In the genomic region with DNA sequence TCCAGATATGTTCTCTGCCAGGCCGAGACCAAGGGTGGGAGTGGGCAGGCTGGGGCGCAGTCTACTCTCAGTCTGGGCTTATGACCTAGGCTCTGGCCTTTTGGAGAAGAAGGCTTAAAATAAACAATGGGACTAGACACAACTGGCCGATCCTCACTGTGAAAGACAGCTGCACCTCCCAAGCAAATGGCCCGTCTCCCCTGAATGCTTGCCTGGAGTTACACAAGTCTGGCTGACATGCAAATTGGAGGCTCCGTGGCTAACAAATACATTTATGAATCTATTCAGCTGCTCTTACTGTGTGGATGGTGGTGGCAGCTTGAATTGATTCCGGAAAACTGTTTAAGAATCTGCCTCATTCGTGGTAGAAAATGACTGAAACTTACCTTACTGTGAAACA, we compare ENCODE assay signal across 18 mouse cellular contexts. TPM values are rescaled to one million over a fixed set of nuclear protein-coding genes. Genes with fewer than 3 reads are reported as not detected.
DNase-seq lines count a peak whose midpoint lies in the region; ATAC-seq and TF ChIP-seq lines count a peak whose summit lies in the region.
"Had no signal": no experiment of that assay in that cellular context is flagged by ENCODE, and none has a peak within 500 bp of the region (broad histone marks: within the 10 kb centered on the region; RNA-seq: fewer than 3 reads in every experiment).

No protein-coding gene starts in this region.

- peaks cover 3% of the 10 kb centered on the region; the same call in 1 of the 2 replicates for H3K27me3 ChIP-seq in hindbrain, embryonic 10.5 days (ENCODE audit: insufficient read depth, poor library complexity, severe bottlenecking)
- H3K27me3 ChIP-seq in hindbrain, postnatal 0 days (ENCODE audit: insufficient read depth, low read length), result no peaks in the 10 kb centered on the region
- H3K27me3 ChIP-seq in midbrain, embryonic 11.5 days (ENCODE audit: control insufficient read depth, insufficient read depth, low read length), result no peaks in the 10 kb centered on the region
- no peaks in the 10 kb centered on the region for H3K27me3 ChIP-seq in midbrain, embryonic 15.5 days (replicated peaks)
- H3K27me3 ChIP-seq in CH12.LX (replicated peaks), result no peaks in the 10 kb centered on the region
- H3K27me3 ChIP-seq in myocyte (ENCODE audit: control insufficient read depth, insufficient read depth, insufficient read length), result no peaks in the 10 kb centered on the region
- H3K27me3 ChIP-seq: embryonic facial prominence, embryonic 15.5 days; forebrain, embryonic 15.5 days had no signal

- peaks cover 68% of the 10 kb centered on the region for H3K4me1 ChIP-seq in hindbrain, embryonic 10.5 days (replicated peaks)
- H3K4me1 ChIP-seq in hindbrain, postnatal 0 days (ENCODE audit: insufficient read depth, low read length), result no peaks in the 10 kb centered on the region
- peaks cover 8% of the 10 kb centered on the region for H3K4me1 ChIP-seq in midbrain, embryonic 11.5 days (ENCODE audit: control insufficient read depth, insufficient read depth, low read length)
- peaks cover 14% of the 10 kb centered on the region for H3K4me1 ChIP-seq in midbrain, embryonic 15.5 days
- H3K4me1 ChIP-seq in CH12.LX (ENCODE audit: control insufficient read depth in 1 of 2, insufficient read depth in 2 of 2), result peaks cover 33 to 56% of the 10 kb centered on the region in 2 experiments

- no peak for TF ChIP-seq POLR2A in CH12.LX (IDR thresholded peaks at IDR 0.05; ENCODE audit: low read depth, low read length)
- no peak for TF ChIP-seq POLR2A in myocyte (IDR thresholded peaks at IDR 0.05; ENCODE audit: insufficient read length, low read depth)

- H3K4me2 ChIP-seq in hindbrain, postnatal 0 days (ENCODE audit: low read depth, low read length), result no peak overlapping the region
- no peak overlapping the region for H3K4me2 ChIP-seq in midbrain, embryonic 11.5 days
- H3K4me2 ChIP-seq in midbrain, embryonic 15.5 days, result no peak overlapping the region
- H3K4me2 ChIP-seq in CH12.LX (ENCODE audit: insufficient read depth, low read depth, poor library complexity, severe bottlenecking), result no peak overlapping the region
- no peak overlapping the region for H3K4me2 ChIP-seq in myocyte (ENCODE audit: low read depth)
- H3K4me2 ChIP-seq: embryonic facial prominence, embryonic 15.5 days; forebrain, embryonic 15.5 days had no signal

- in situ Hi-C loops in CH12.LX (cut with MboI; ENCODE audit: low pct_ligation_motif_present, low pct_unique_long_range_greater_than_20kb, low sequenced_read_pairs), result no loop called here

- TF ChIP-seq RAD21 in CH12.LX (IDR thresholded peaks at IDR 0.05; ENCODE audit: low read depth, low read length), result no peak

- no peak for ATAC-seq in hindbrain, postnatal 0 days
- ATAC-seq in midbrain, embryonic 11.5 days (ENCODE audit: low FRiP score), result no peak
- ATAC-seq in midbrain, embryonic 15.5 days (replicated peaks), result no peak
- ATAC-seq: forebrain, embryonic 15.5 days had no signal

- H3K4me3 ChIP-seq in hindbrain, embryonic 10.5 days, result no peak overlapping the region
- H3K4me3 ChIP-seq in hindbrain, postnatal 0 days (ENCODE audit: low read length), result no peak overlapping the region
- no peak overlapping the region for H3K4me3 ChIP-seq in midbrain, embryonic 11.5 days (ENCODE audit: low read depth, low read length)
- no peak overlapping the region for H3K4me3 ChIP-seq in midbrain, embryonic 15.5 days
- no peak overlapping the region for H3K4me3 ChIP-seq in CH12.LX (replicated peaks in 1 of 3; ENCODE audit: low read depth in 2 of 3, low read length in 2 of 3, poor library complexity in 1 of 3)
- H3K4me3 ChIP-seq in myocyte, result no peak overlapping the region
- H3K4me3 ChIP-seq: embryonic facial prominence, embryonic 15.5 days; erythroblast, embryonic 14.5 days; forebrain, embryonic 15.5 days; heart, embryonic 10.5 days had no signal

- no peaks in the 10 kb centered on the region for H3K36me3 ChIP-seq in hindbrain, embryonic 10.5 days
- no peaks in the 10 kb centered on the region for H3K36me3 ChIP-seq in hindbrain, postnatal 0 days (ENCODE audit: insufficient read depth, low read length)
- no peaks in the 10 kb centered on the region for H3K36me3 ChIP-seq in midbrain, embryonic 11.5 days (ENCODE audit: control insufficient read depth, insufficient read depth, low read length)
- H3K36me3 ChIP-seq in midbrain, embryonic 15.5 days (replicated peaks), result no peaks in the 10 kb centered on the region
- H3K36me3 ChIP-seq in CH12.LX (replicated peaks in 1 of 2; ENCODE audit: control insufficient read depth in 1 of 2, insufficient read depth in 1 of 2, low read length in 1 of 2), result peaks cover 13 to 39% of the 10 kb centered on the region in 2 experiments
- H3K36me3 ChIP-seq in myocyte (ENCODE audit: control insufficient read depth, insufficient read depth), result no peaks in the 10 kb centered on the region
- H3K36me3 ChIP-seq: forebrain, embryonic 15.5 days; heart, embryonic 10.5 days had no signal

- no peak overlapping the region for H3ac ChIP-seq in myocyte (ENCODE audit: control insufficient read depth, insufficient read length)

- dilution Hi-C loops in CH12.LX (cut with MboI; ENCODE audit: extremely low pct_ligation_motif_present, extremely low pct_unique_long_range_greater_than_20kb, low sequenced_read_pairs), result no loop called here

- no peak overlapping the region for H3K9ac ChIP-seq in hindbrain, postnatal 0 days (replicated peaks; ENCODE audit: low read length)
- 0 out of 2 replicates have a peak overlapping the region, but pooled peaks have one; percentile 21 for H3K9ac ChIP-seq in midbrain, embryonic 11.5 days (ENCODE audit: low read length)
- H3K9ac ChIP-seq in midbrain, embryonic 15.5 days, result no peak overlapping the region
- no peak overlapping the region for H3K9ac ChIP-seq in CH12.LX (ENCODE audit: insufficient read depth, low read depth)
- H3K9ac ChIP-seq: embryonic facial prominence, embryonic 15.5 days; forebrain, embryonic 15.5 days had no signal

- TF ChIP-seq CTCF in hindbrain, postnatal 0 days (IDR thresholded peaks at IDR 0.05; ENCODE audit: low read depth), result no peak
- no peak for TF ChIP-seq CTCF in CH12.LX (conservative IDR thresholded peaks at IDR 0.05 in 1 of 2, IDR thresholded peaks at IDR 0.05 in 1 of 2; ENCODE audit: low read depth in 2 of 2, low read length in 2 of 2)

- no peak for DNase-seq in hindbrain, embryonic 10.5 days (ENCODE audit: low spot score)
- DNase-seq in hindbrain, postnatal 0 days (ENCODE audit: low spot score), result no peak
- DNase-seq in midbrain, embryonic 11.5 days (ENCODE audit: low spot score, missing footprints), result no peak
- DNase-seq in CH12.LX (ENCODE audit: extremely low read depth), result peak; percentile 58
- no peak for DNase-seq in spleen, adult 18-20 months
- DNase-seq: adrenal gland, adult 2 months; adrenal gland, postnatal 25 days; cerebellum, adult 2 months; gastrocnemius, postnatal 10 days; heart, adult 18-20 months; heart, postnatal 10 days; heart, postnatal 4 days had no signal

- H3K9me3 ChIP-seq in hindbrain, embryonic 10.5 days, result no peaks in the 10 kb centered on the region
- no peaks in the 10 kb centered on the region for H3K9me3 ChIP-seq in hindbrain, postnatal 0 days (ENCODE audit: low read length)
- H3K9me3 ChIP-seq in midbrain, embryonic 11.5 days (ENCODE audit: control insufficient read depth, low read length), result no peaks in the 10 kb centered on the region
- no peaks in the 10 kb centered on the region for H3K9me3 ChIP-seq in midbrain, embryonic 15.5 days
- H3K9me3 ChIP-seq in CH12.LX (replicated peaks; ENCODE audit: low read length), result no peaks in the 10 kb centered on the region
- H3K9me3 ChIP-seq: embryonic facial prominence, embryonic 15.5 days; forebrain, embryonic 15.5 days; heart, embryonic 10.5 days had no signal

- TF ChIP-seq EP300 in CH12.LX (IDR thresholded peaks at IDR 0.05; ENCODE audit: low read length), result 0 out of 2 replicates have a peak, but pooled peaks have one; percentile 11

- H3K79me2 ChIP-seq in CH12.LX (replicated peaks; ENCODE audit: control insufficient read depth, extremely low read depth, insufficient read depth, poor library complexity, severe bottlenecking), result no peaks in the 10 kb centered on the region
- H3K79me2 ChIP-seq in myocyte (ENCODE audit: control insufficient read depth, insufficient read depth), result peaks cover 3% of the 10 kb centered on the region

- peak overlapping the region; percentile 76 for H3K27ac ChIP-seq in hindbrain, embryonic 10.5 days
- no peak overlapping the region for H3K27ac ChIP-seq in hindbrain, postnatal 0 days
- H3K27ac ChIP-seq in midbrain, embryonic 11.5 days (ENCODE audit: low read depth, low read length), result no peak overlapping the region
- H3K27ac ChIP-seq in midbrain, embryonic 15.5 days, result no peak overlapping the region
- H3K27ac ChIP-seq in CH12.LX (ENCODE audit: insufficient read depth, low read depth), result no peak overlapping the region
- H3K27ac ChIP-seq: embryonic facial prominence, embryonic 15.5 days; forebrain, embryonic 15.5 days; heart, embryonic 10.5 days had no signal

- 55% methylated on average over 7 of the region's 7 CpGs for WGBS in hindbrain, embryonic 10.5 days
- WGBS in hindbrain, postnatal 0 days, result 34% methylated on average over 7 of the region's 7 CpGs
- WGBS in midbrain, embryonic 11.5 days, result 56% methylated on average over 7 of the region's 7 CpGs
- 44% methylated on average over 7 of the region's 7 CpGs for WGBS in midbrain, embryonic 15.5 days

RNA-seq across cellular contexts. Expression of a gene that starts 15.5 kb away (rescaled TPM):
- 16.4 and 21.4 TPM in 2 replicates for polyA plus RNA-seq in hindbrain, embryonic 10.5 days (2016; fragmentation: Nextera tagmentation; extraction: Ambion mirVana)
- total RNA-seq in hindbrain, postnatal 0 days (2014; rRNA removed), result 9.3 and 21.5 TPM in 2 replicates
- polyA plus RNA-seq in hindbrain, postnatal 0 days (2015; fragmentation: Nextera tagmentation; extraction: Ambion mirVana), result 27.5 and 27.8 TPM in 2 replicates
- polyA plus RNA-seq in midbrain, embryonic 11.5 days (2014; fragmentation: Nextera tagmentation; extraction: Ambion mirVana), result 13.4 and 15.3 TPM in 2 replicates
- polyA plus RNA-seq in midbrain, embryonic 15.5 days (2015; fragmentation: Nextera tagmentation; extraction: Ambion mirVana), result 10.9 and 11.7 TPM in 2 replicates
- total RNA-seq in CH12.LX (2012; rRNA removed) (38.8 and 44.2 TPM in 2 replicates), CH12.LX (2014; rRNA removed) (62.3 and 62.5 TPM in 2 replicates)
- polyA plus RNA-seq in CH12.LX (2012; ENCODE audit: insufficient read length, low read depth) (57.8 and 58.2 TPM in 2 replicates), myocyte (2012; fragmentation: generic; extraction: Trizol) (39.4 TPM)

RNA-seq across cellular contexts. Expression of a gene that starts 15.6 kb away (rescaled TPM):
- 16.2 and 20.5 TPM in 2 replicates for polyA plus RNA-seq in hindbrain, embryonic 10.5 days (2016; fragmentation: Nextera tagmentation; extraction: Ambion mirVana)
- total RNA-seq in hindbrain, postnatal 0 days (2014; rRNA removed), result 33.8 and 39.0 TPM in 2 replicates
- polyA plus RNA-seq in hindbrain, postnatal 0 days (2015; fragmentation: Nextera tagmentation; extraction: Ambion mirVana), result 43.2 and 43.6 TPM in 2 replicates
- 11.2 and 13.4 TPM in 2 replicates for polyA plus RNA-seq in midbrain, embryonic 11.5 days (2014; fragmentation: Nextera tagmentation; extraction: Ambion mirVana)
- 42.7 and 48.4 TPM in 2 replicates for polyA plus RNA-seq in midbrain, embryonic 15.5 days (2015; fragmentation: Nextera tagmentation; extraction: Ambion mirVana)
- total RNA-seq in CH12.LX (2012; rRNA removed) (13.0 and 16.1 TPM in 2 replicates), CH12.LX (2014; rRNA removed) (22.6 and 27.3 TPM in 2 replicates)
- polyA plus RNA-seq in CH12.LX (2012; ENCODE audit: insufficient read length, low read depth) (22.2 and 28.3 TPM in 2 replicates), myocyte (2012; fragmentation: generic; extraction: Trizol) (9.4 TPM)

RNA-seq across cellular contexts. Expression of a gene that starts 16.9 kb away (rescaled TPM):
- 4.1 and 6.4 TPM in 2 replicates for polyA plus RNA-seq in hindbrain, embryonic 10.5 days (2016; fragmentation: Nextera tagmentation; extraction: Ambion mirVana)
- 8.2 and 12.4 TPM in 2 replicates for total RNA-seq in hindbrain, postnatal 0 days (2014; rRNA removed)
- polyA plus RNA-seq in hindbrain, postnatal 0 days (2015; fragmentation: Nextera tagmentation; extraction: Ambion mirVana), result 10.4 and 11.6 TPM in 2 replicates
- polyA plus RNA-seq in midbrain, embryonic 11.5 days (2014; fragmentation: Nextera tagmentation; extraction: Ambion mirVana), result 3.4 and 5.4 TPM in 2 replicates
- 2.9 and 3.7 TPM in 2 replicates for polyA plus RNA-seq in midbrain, embryonic 15.5 days (2015; fragmentation: Nextera tagmentation; extraction: Ambion mirVana)
- total RNA-seq in CH12.LX (2012; rRNA removed) (0.92 and 1.7 TPM in 2 replicates), CH12.LX (2014; rRNA removed) (0.45 and 0.77 TPM in 2 replicates)
- polyA plus RNA-seq in CH12.LX (2012; ENCODE audit: insufficient read length, low read depth) (0.44 and 0.87 TPM in 2 replicates), myocyte (2012; fragmentation: generic; extraction: Trizol) (6.6 TPM)
